In genomic region chr7:63697921-63698320, GRCm38 (mm10) we compare ENCODE assay signal across 17 mouse cellular contexts.
DNase-seq lines count a peak whose midpoint lies in the region; ATAC-seq and TF ChIP-seq lines count a peak whose summit lies in the region.
"Had no signal": no experiment of that assay in that cellular context is flagged by ENCODE, and none has a peak within 500 bp of the region (broad histone marks: within the 10 kb centered on the region; RNA-seq: fewer than 3 reads in every experiment).

No protein-coding gene starts in this region.

- H3K36me3 ChIP-seq in embryonic facial prominence, embryonic 14.5 days (ENCODE audit: control insufficient read depth, insufficient read depth, low read length), result no peaks in the 10 kb centered on the region
- H3K36me3 ChIP-seq in embryonic facial prominence, embryonic 10.5 days (replicated peaks), result no peaks in the 10 kb centered on the region
- H3K36me3 ChIP-seq in liver, embryonic 12.5 days, result no peaks in the 10 kb centered on the region
- H3K36me3 ChIP-seq: heart, embryonic 13.5 days; intestine, embryonic 15.5 days had no signal

- ATAC-seq in embryonic facial prominence, embryonic 14.5 days (ENCODE audit: low read depth), result no peak
- ATAC-seq in liver, embryonic 12.5 days, result no peak
- ATAC-seq: forebrain, postnatal 0 days; intestine, embryonic 15.5 days; midbrain, embryonic 16.5 days had no signal

- peak; percentile 2 for DNase-seq in embryonic facial prominence, embryonic 14.5 days (ENCODE audit: low spot score)
- no peak for DNase-seq in embryonic facial prominence, embryonic 10.5 days (ENCODE audit: low spot score)
- peak; percentile 15 for DNase-seq in left cerebral cortex, postnatal 4 days
- DNase-seq in left cerebral cortex, adult 2 months (ENCODE audit: extremely low spot score in 1 of 2, low spot score in 2 of 2), result no peak
- DNase-seq in brain, adult 2 months (ENCODE audit: low read depth, low spot score), result peak; percentile 74
- peak; percentile 54 to 63 for DNase-seq in cerebellum, postnatal 25 days
- DNase-seq: forebrain, postnatal 0 days; kidney, postnatal 10 days; layer of hippocampus, adult 9-11 months; liver; lung, adult 2 months; right cerebral cortex, postnatal 4 days; thymus, adult 2 months had no signal

- WGBS in embryonic facial prominence, embryonic 14.5 days, result 65% methylated on average over 4 of the region's 4 CpGs
- WGBS in embryonic facial prominence, embryonic 10.5 days, result 94% methylated on average over 4 of the region's 4 CpGs
- 83% methylated on average over 4 of the region's 4 CpGs for WGBS in liver, embryonic 12.5 days (ENCODE audit: insufficient replicate concordance)

- no peak for TF ChIP-seq CTCF in left cerebral cortex, adult 2 months (IDR thresholded peaks at IDR 0.05)

- no peak overlapping the region for H3K9ac ChIP-seq in embryonic facial prominence, embryonic 14.5 days (ENCODE audit: low read depth, low read length)
- no peak overlapping the region for H3K9ac ChIP-seq in liver, embryonic 12.5 days
- H3K9ac ChIP-seq: forebrain, postnatal 0 days; heart, embryonic 13.5 days; intestine, embryonic 15.5 days had no signal

- H3K9me3 ChIP-seq in embryonic facial prominence, embryonic 14.5 days (ENCODE audit: control insufficient read depth, low read length), result no peaks in the 10 kb centered on the region
- H3K9me3 ChIP-seq in embryonic facial prominence, embryonic 10.5 days, result no peaks in the 10 kb centered on the region
- no peaks in the 10 kb centered on the region for H3K9me3 ChIP-seq in liver, embryonic 12.5 days (replicated peaks)
- H3K9me3 ChIP-seq: heart, embryonic 13.5 days; intestine, embryonic 15.5 days had no signal

- no peak overlapping the region for H3K4me3 ChIP-seq in embryonic facial prominence, embryonic 14.5 days (ENCODE audit: low read depth, low read length)
- H3K4me3 ChIP-seq in embryonic facial prominence, embryonic 10.5 days, result no peak overlapping the region
- H3K4me3 ChIP-seq in left cerebral cortex, adult 2 months, result no peak overlapping the region
- H3K4me3 ChIP-seq in liver, embryonic 12.5 days, result no peak overlapping the region
- H3K4me3 ChIP-seq: heart, embryonic 13.5 days; intestine, embryonic 15.5 days had no signal

- no peak overlapping the region for H3K4me2 ChIP-seq in embryonic facial prominence, embryonic 14.5 days (ENCODE audit: low read depth, low read length)
- H3K4me2 ChIP-seq in liver, embryonic 12.5 days, result no peak overlapping the region
- H3K4me2 ChIP-seq: heart, embryonic 13.5 days; intestine, embryonic 15.5 days had no signal

- H3K27me3 ChIP-seq in embryonic facial prominence, embryonic 14.5 days (replicated peaks; ENCODE audit: control insufficient read depth, insufficient read depth, low read length), result no peaks in the 10 kb centered on the region
- H3K27me3 ChIP-seq in embryonic facial prominence, embryonic 10.5 days (replicated peaks; ENCODE audit: low read depth, poor library complexity, severe bottlenecking), result no peaks in the 10 kb centered on the region
- no peaks in the 10 kb centered on the region for H3K27me3 ChIP-seq in liver, embryonic 12.5 days (replicated peaks)
- H3K27me3 ChIP-seq: heart, embryonic 13.5 days; intestine, embryonic 15.5 days had no signal

- H3K27ac ChIP-seq in embryonic facial prominence, embryonic 14.5 days (replicated peaks; ENCODE audit: low read depth, low read length), result no peak overlapping the region
- H3K27ac ChIP-seq in embryonic facial prominence, embryonic 10.5 days (replicated peaks), result no peak overlapping the region
- H3K27ac ChIP-seq in left cerebral cortex, adult 2 months, result no peak overlapping the region
- H3K27ac ChIP-seq in liver, embryonic 12.5 days, result no peak overlapping the region
- H3K27ac ChIP-seq: heart, embryonic 13.5 days; intestine, embryonic 15.5 days had no signal

- intact Hi-C loops in left cerebral cortex, postnatal 4 days (cut with DNase I), result no loop called here
- intact Hi-C loops in left cerebral cortex, adult 2 months (cut with DNase I), result no loop called here

- no peaks in the 10 kb centered on the region for H3K4me1 ChIP-seq in embryonic facial prominence, embryonic 14.5 days (ENCODE audit: control insufficient read depth, insufficient read depth, low read length)
- H3K4me1 ChIP-seq in embryonic facial prominence, embryonic 10.5 days, result no peaks in the 10 kb centered on the region
- no peaks in the 10 kb centered on the region for H3K4me1 ChIP-seq in liver, embryonic 12.5 days
- H3K4me1 ChIP-seq: heart, embryonic 13.5 days; intestine, embryonic 15.5 days had no signal

Comparison
In these comparisons a context has a peak if more than half of its experiments do, and no peak if none do; other contexts are left out.
1. DNase-seq: peak in embryonic facial prominence, embryonic 14.5 days (single experiment), left cerebral cortex, postnatal 4 days (single experiment), brain, adult 2 months (single experiment) and cerebellum, postnatal 25 days (2 of 2); none in embryonic facial prominence, embryonic 10.5 days (single experiment) and left cerebral cortex, adult 2 months (0 of 2).